Mouse (Mus musculus) gastrocnemius, postnatal 4 days (tissue): ENCODE measurements at regions not wholly inside any gene's neighbourhood (a gene's known extent, or its start where the extent isn't known, plus 50 kb on each side); places are given as distances from the start of the nearest gene placed in this dataset.

Source experiments
- DNase-seq, 2 experiments: peaks; one replicate each; pipeline ENCODE4 v3.0.0; 2021 to 2022; ENCODE audit warnings: low spot score in 2 of 2, mixed read lengths in 2 of 2

- DNase-seq: no peak
These were observed 135.5 kb upstream of the Btg1 start for GRCm38 (mm10) chr10:96481325-96481638.

GRCm38 (mm10) chr10:96486724-96487123, 130.1 kb upstream of the Btg1 start:
- DNase-seq: no peak

- no peak for DNase-seq
These were observed 123.1 kb upstream of the Btg1 start for GRCm38 (mm10) chr10:96493706-96494105.

- no peak for DNase-seq
These were observed 120.1 kb upstream of the Btg1 start for GRCm38 (mm10) chr10:96496700-96497099.

- no peak for DNase-seq
These were observed 119.3 kb upstream of the Btg1 start for GRCm38 (mm10) chr10:96497482-96497881.

GRCm38 (mm10) chr10:96499274-96499673, 117.5 kb upstream of the Btg1 start:
- DNase-seq: no peak

- DNase-seq: no peak
These were observed 114.6 kb upstream of the Btg1 start for GRCm38 (mm10) chr10:96502090-96502728.

GRCm38 (mm10) chr10:96502736-96503135, 114.1 kb upstream of the Btg1 start:
- no peak for DNase-seq

- DNase-seq: no peak
These were observed 112.5 kb upstream of the Btg1 start for GRCm38 (mm10) chr10:96504340-96504739.

GRCm38 (mm10) chr10:96515164-96515922, 101.5 kb upstream of the Btg1 start:
- DNase-seq: no peak

- no peak for DNase-seq
These were observed 100.9 kb upstream of the Btg1 start for GRCm38 (mm10) chr10:96515923-96516258.

GRCm38 (mm10) chr10:96519411-96519810, 97.4 kb upstream of the Btg1 start:
- DNase-seq: no peak

GRCm38 (mm10) chr10:96520995-96521760, 95.6 kb upstream of the Btg1 start:
- no peak for DNase-seq

GRCm38 (mm10) chr10:96523967-96524801, 92.6 kb upstream of the Btg1 start:
- DNase-seq: no peak

GRCm38 (mm10) chr10:96527864-96528263, 88.9 kb upstream of the Btg1 start:
- no peak for DNase-seq

GRCm38 (mm10) chr10:96534547-96535124, 82.2 kb upstream of the Btg1 start:
- no peak for DNase-seq

GRCm38 (mm10) chr10:96535461-96535860, 81.3 kb upstream of the Btg1 start:
- no peak for DNase-seq

- DNase-seq: no peak
These were observed 76.0 kb upstream of the Btg1 start for GRCm38 (mm10) chr10:96540828-96541227.

GRCm38 (mm10) chr10:96545312-96545711, 71.5 kb upstream of the Btg1 start:
- DNase-seq: no peak

GRCm38 (mm10) chr10:96545761-96546388, 70.9 kb upstream of the Btg1 start:
- no peak for DNase-seq

GRCm38 (mm10) chr10:96549651-96550050, 67.2 kb upstream of the Btg1 start:
- DNase-seq: no peak
